Mouse (Mus musculus) embryonic facial prominence, embryonic 10.5 days (tissue): ENCODE data around the gene Gng7. TPM values are rescaled to one million over a fixed set of nuclear protein-coding genes. Genes with fewer than 3 reads are reported as not detected.

Experiments
- DNase-seq: peaks from one replicate; pipeline ENCODE4 v3.0.0-alpha.2; 2017; ENCODE audit warnings: low spot score
- H3K27ac ChIP-seq: fragments of 300-500 bp; sonication (generic); replicated peaks from 2 replicates; pipeline ENCODE4 v1.5.1; 2016; ENCODE audit warnings: mild to moderate bottlenecking
- H3K27me3 ChIP-seq: fragments of 300-500 bp; sonication (generic); replicated peaks from 2 replicates; pipeline ENCODE4 v1.6.1; 2016; ENCODE audit warnings: low read depth, mild to moderate bottlenecking; ENCODE audit not compliant: poor library complexity, severe bottlenecking
- H3K36me3 ChIP-seq: fragments of 300-500 bp; sonication (generic); replicated peaks from 2 replicates; pipeline ENCODE4 v1.6.1; 2016; ENCODE audit warnings: mild to moderate bottlenecking, moderate library complexity
- H3K4me1 ChIP-seq: fragments of 300-500 bp; sonication (generic); 2 replicates; pipeline ENCODE4 v1.6.1; 2016
- H3K4me3 ChIP-seq: fragments of 300-500 bp; sonication (generic); 2 replicates; pipeline ENCODE4 v1.5.1; 2016; ENCODE audit warnings: mild to moderate bottlenecking, moderate library complexity
- H3K9me3 ChIP-seq: fragments of 300-500 bp; sonication (generic); 2 replicates; pipeline ENCODE4 v1.6.1; 2016; ENCODE audit warnings: mild to moderate bottlenecking
- WGBS: fragments of 180-500 bp; shearing (Covaris S2); methylation state at CpG from one replicate; pipeline ENCODE4 v1.1.7; 2016; 5-methylcytosine and 5-hydroxymethylcytosine counted together
- polyA plus RNA-seq: library from polyadenylated mRNA; unstranded; fragments of >200 nt; fragmentation: Nextera tagmentation; extraction: Ambion mirVana; gene quantifications from 2 replicates; pipeline ENCODE4 v1.2.1, GENCODE M21; 2016

Gng7 gene
- polyA plus RNA-seq, 1 experiment from 2014 or later: 6.7 TPM

- 84% methylated on average over 9 of the region's 9 CpGs for WGBS
- no peak overlapping the region for H3K4me3 ChIP-seq
These were observed 71.0 kb downstream of the Gng7 start for GRCm38 (mm10) chr10:80943701-80944100.

GRCm38 (mm10) chr10:80942919-80943318, 71.8 kb downstream of the Gng7 start:
- peaks cover 61% of the 10 kb centered on the region for H3K4me1 ChIP-seq
- no peak overlapping the region for H3K4me3 ChIP-seq
- no peaks in the 10 kb centered on the region for H3K9me3 ChIP-seq
- no peak overlapping the region; the same call in 1 of the 2 replicates for H3K27ac ChIP-seq
- WGBS: 46% methylated on average over 8 of the region's 8 CpGs
- no peaks in the 10 kb centered on the region for H3K36me3 ChIP-seq
- DNase-seq: no peak
- H3K27me3 ChIP-seq: peaks cover 29% of the 10 kb centered on the region

More at GRCm38 (mm10) chr10:80943701-80944100, 71.0 kb downstream of the Gng7 start:
- Histone ChIP-seq H3K27me3 (peaks cover 21% of the 10 kb centered on the region), H3K4me1 (peaks cover 59% of the 10 kb centered on the region), H3K27ac (no peak overlapping the region), H3K9me3 (no peaks in the 10 kb centered on the region), H3K36me3 (no peaks in the 10 kb centered on the region)
- no peak for DNase-seq

- 73% methylated on average over 2 of the region's 2 CpGs for WGBS
- Histone ChIP-seq H3K4me1 (peaks cover 68% of the 10 kb centered on the region), H3K27me3 (peaks cover 48% of the 10 kb centered on the region), H3K9me3 (no peaks in the 10 kb centered on the region), H3K36me3 (no peaks in the 10 kb centered on the region), H3K27ac (no peak overlapping the region), H3K4me3 (no peak overlapping the region)
- no peak for DNase-seq
These were observed 73.8 kb downstream of the Gng7 start for GRCm38 (mm10) chr10:80940988-80941347.

- Histone ChIP-seq H3K4me1 (peaks cover 73% of the 10 kb centered on the region), H3K36me3 (no peaks in the 10 kb centered on the region), H3K27me3 (peaks cover 53% of the 10 kb centered on the region), H3K9me3 (no peaks in the 10 kb centered on the region), H3K27ac (peak overlapping the region; percentile 87), H3K4me3 (peak overlapping the region; percentile 58)
- DNase-seq: no peak
- WGBS: 39% methylated on average over 8 of the region's 8 CpGs
These were observed 74.3 kb downstream of the Gng7 start for GRCm38 (mm10) chr10:80940320-80940987.

GRCm38 (mm10) chr10:80939671-80940070, 75.1 kb downstream of the Gng7 start:
- 7% methylated on average over 28 of the region's 28 CpGs for WGBS
- H3K4me1 ChIP-seq: peaks cover 78% of the 10 kb centered on the region
- H3K9me3 ChIP-seq: no peaks in the 10 kb centered on the region
- peaks cover 61% of the 10 kb centered on the region for H3K27me3 ChIP-seq
- H3K27ac ChIP-seq: peak overlapping the region; percentile 87
- no peaks in the 10 kb centered on the region for H3K36me3 ChIP-seq
- peak; percentile 88 for DNase-seq
- H3K4me3 ChIP-seq: peak overlapping the region; percentile 58

GRCm38 (mm10) chr10:80938831-80939550, 75.8 kb downstream of the Gng7 start:
- H3K27me3 ChIP-seq: peaks cover 68% of the 10 kb centered on the region
- peaks cover 85% of the 10 kb centered on the region for H3K4me1 ChIP-seq
- WGBS: 14% methylated on average over 15 of the region's 15 CpGs
- no peaks in the 10 kb centered on the region for H3K9me3 ChIP-seq
- H3K36me3 ChIP-seq: no peaks in the 10 kb centered on the region
- peak overlapping the region; percentile 58 for H3K4me3 ChIP-seq
- peak overlapping the region; percentile 87 for H3K27ac ChIP-seq
- DNase-seq: peak; percentile 77

GRCm38 (mm10) chr10:80937646-80938045, 77.1 kb downstream of the Gng7 start:
- Histone ChIP-seq H3K4me3 (peak overlapping the region; percentile 17; the same call in 1 of the 2 replicates), H3K27ac (peak overlapping the region; percentile 87), H3K27me3 (peaks cover 82% of the 10 kb centered on the region), H3K36me3 (no peaks in the 10 kb centered on the region), H3K4me1 (peaks cover 86% of the 10 kb centered on the region), H3K9me3 (no peaks in the 10 kb centered on the region)
- DNase-seq: no peak
- WGBS: 23% methylated on average over 8 of the region's 8 CpGs

- H3K9me3 ChIP-seq: no peaks in the 10 kb centered on the region
- peak overlapping the region; percentile 59 for H3K4me3 ChIP-seq
- no peak for DNase-seq
- 13% methylated on average over 6 of the region's 6 CpGs for WGBS
- no peaks in the 10 kb centered on the region for H3K36me3 ChIP-seq
- peaks cover 94% of the 10 kb centered on the region for H3K4me1 ChIP-seq
- H3K27me3 ChIP-seq: peaks cover 90% of the 10 kb centered on the region
- peak overlapping the region; percentile 87 for H3K27ac ChIP-seq
These were observed 78.0 kb downstream of the Gng7 start for GRCm38 (mm10) chr10:80936810-80937164.

- Histone ChIP-seq H3K36me3 (no peaks in the 10 kb centered on the region), H3K27me3 (peaks cover 93% of the 10 kb centered on the region), H3K9me3 (no peaks in the 10 kb centered on the region), H3K4me1 (peaks cover 97% of the 10 kb centered on the region), H3K27ac (peak overlapping the region; percentile 87), H3K4me3 (peak overlapping the region; percentile 59)
- DNase-seq: peak; percentile 84
- WGBS: 2% methylated on average over 37 of the region's 37 CpGs
These were observed 78.5 kb downstream of the Gng7 start for GRCm38 (mm10) chr10:80936135-80936809.

- H3K4me1 ChIP-seq: peaks cover 97% of the 10 kb centered on the region
- peak; percentile 56 for DNase-seq
- no peaks in the 10 kb centered on the region for H3K9me3 ChIP-seq
- H3K27ac ChIP-seq: peak overlapping the region; percentile 87
- WGBS: 5% methylated on average over 17 of the region's 17 CpGs
- no peaks in the 10 kb centered on the region for H3K36me3 ChIP-seq
- H3K27me3 ChIP-seq: peaks cover 93% of the 10 kb centered on the region
- peak overlapping the region; percentile 59 for H3K4me3 ChIP-seq
These were observed 79.0 kb downstream of the Gng7 start for GRCm38 (mm10) chr10:80935698-80936097.

- Histone ChIP-seq H3K27me3 (peaks cover 93% of the 10 kb centered on the region), H3K36me3 (no peaks in the 10 kb centered on the region), H3K9me3 (no peaks in the 10 kb centered on the region), H3K4me3 (peak overlapping the region; percentile 59), H3K4me1 (peaks cover 97% of the 10 kb centered on the region), H3K27ac (peak overlapping the region; percentile 87; the same call in 1 of the 2 replicates)
- 15% methylated on average over 3 of the region's 3 CpGs for WGBS
- DNase-seq: no peak
These were observed 79.5 kb downstream of the Gng7 start for GRCm38 (mm10) chr10:80935241-80935640.

- Histone ChIP-seq H3K9me3 (no peaks in the 10 kb centered on the region), H3K4me1 (peaks cover 95% of the 10 kb centered on the region), H3K27me3 (peaks cover 94% of the 10 kb centered on the region), H3K27ac (no peak overlapping the region), H3K36me3 (no peaks in the 10 kb centered on the region), H3K4me3 (peak overlapping the region; percentile 64; the same call in 1 of the 2 replicates)
- no peak for DNase-seq
- WGBS: 40% methylated on average over 14 of the region's 14 CpGs
These were observed 80.4 kb downstream of the Gng7 start for GRCm38 (mm10) chr10:80934136-80934985.
